Mouse (Mus musculus) bone marrow, adult 2 months (tissue): ENCODE data around the gene Gpr146. TPM values are rescaled to one million over a fixed set of nuclear protein-coding genes. Genes with fewer than 3 reads are reported as not detected.
A peak's percentile ranks its signal among the peaks of the same experiment; 100 is the strongest.

Experiments
- H3K27ac ChIP-seq: fragments of 200-500 bp; 2 replicates; pipeline ENCODE4 v1.5.1; 2012; ENCODE audit warnings: low read depth, mild to moderate bottlenecking, control low read depth, inconsistent platforms, low read length; ENCODE audit not compliant: control insufficient read depth, poor library complexity, insufficient read depth
- H3K4me1 ChIP-seq: fragments of 200-500 bp; 2 replicates; pipeline ENCODE4 v1.6.1; 2011; ENCODE audit warnings: low read length; ENCODE audit not compliant: control insufficient read depth, insufficient read depth
- H3K4me3 ChIP-seq: fragments of 200-500 bp; replicated peaks from 2 replicates; pipeline ENCODE3; 2011; ENCODE audit warnings: mild to moderate bottlenecking, low read depth, low read length, control low read depth; ENCODE audit not compliant: control insufficient read depth
- CTCF ChIP-seq: fragments of 200-500 bp; IDR thresholded peaks from 2 replicates; pipeline ENCODE4 v1.5.1; 2011; ENCODE audit warnings: low read length, control low read depth; ENCODE audit not compliant: control insufficient read depth, insufficient read depth
- POLR2A ChIP-seq: fragments of 200-500 bp; IDR thresholded peaks from 2 replicates; pipeline ENCODE4 v1.6.1; 2011; ENCODE audit warnings: low read depth, mild to moderate bottlenecking, control low read depth, low read length, borderline replicate concordance; ENCODE audit not compliant: control insufficient read depth
- WGBS: fragments of 180-500 bp; shearing (Covaris S2); methylation state at CpG from one replicate; pipeline ENCODE4 v1.1.7; 2018; 5-methylcytosine and 5-hydroxymethylcytosine counted together
- polyA plus RNA-seq: library from polyadenylated mRNA; stranded (reverse); fragments of >200 nt; gene quantifications from 2 replicates; pipeline ENCODE4 v1.2.4, GENCODE M21; 2011; ENCODE audit warnings: low replicate concordance; ENCODE audit not compliant: missing spikeins, insufficient read depth, insufficient read length

Gene Gpr146
- polyA plus RNA-seq, 1 experiment, result 20.1 TPM

- TF ChIP-seq CTCF (no peak), POLR2A (no peak)
Measured at GRCm38 (mm10) chr5:139337826-139338370, 39.6 kb upstream of the Gpr146 start.

GRCm38 (mm10) chr5:139338403-139338802 lies 39.1 kb upstream of the Gpr146 start:
- Histone ChIP-seq H3K4me3 (no peak overlapping the region), H3K4me1 (no peaks in the 10 kb centered on the region), H3K27ac (no peak overlapping the region)
- TF ChIP-seq CTCF, result no peak
- TF ChIP-seq POLR2A, result no peak
- WGBS, result 72% methylated on average over 3 of the region's 3 CpGs

More at GRCm38 (mm10) chr5:139337826-139338370, 39.6 kb upstream of the Gpr146 start:
- 75% methylated on average over 13 of the region's 13 CpGs for WGBS
- Histone ChIP-seq H3K4me1 (no peaks in the 10 kb centered on the region), H3K27ac (no peak overlapping the region), H3K4me3 (no peak overlapping the region)

GRCm38 (mm10) chr5:139338891-139339290 lies 38.6 kb upstream of the Gpr146 start:
- 87% methylated on average over 11 of the region's 11 CpGs for WGBS
- Histone ChIP-seq H3K4me3 (no peak overlapping the region), H3K27ac (no peak overlapping the region), H3K4me1 (no peaks in the 10 kb centered on the region; the same call in 1 of the 2 replicates)
- TF ChIP-seq CTCF (no peak), POLR2A (no peak)

GRCm38 (mm10) chr5:139344021-139344686 lies 33.3 kb upstream of the Gpr146 start:
- Histone ChIP-seq H3K4me1 (no peaks in the 10 kb centered on the region; the same call in 1 of the 2 replicates), H3K4me3 (peak overlapping the region; percentile 94), H3K27ac (peak overlapping the region; percentile 64; the same call in 1 of the 2 replicates)
- 6% methylated on average over 12 of the region's 12 CpGs for WGBS
- TF ChIP-seq POLR2A (no peak), CTCF (peak; percentile 90)

- Histone ChIP-seq H3K4me1 (no peaks in the 10 kb centered on the region; the same call in 1 of the 2 replicates), H3K27ac (peak overlapping the region; percentile 64), H3K4me3 (peak overlapping the region; percentile 94)
- under 1% methylated on average over 33 of the region's 33 CpGs for WGBS
- TF ChIP-seq POLR2A, result peak; percentile 83
- TF ChIP-seq CTCF, result no peak
Measured at GRCm38 (mm10) chr5:139344687-139345363, 32.7 kb upstream of the Gpr146 start.

- no peaks in the 10 kb centered on the region; the same call in 1 of the 2 replicates for H3K4me1 ChIP-seq
- TF ChIP-seq CTCF (no peak), POLR2A (no peak)
- WGBS, result 12% methylated on average over 5 of the region's 5 CpGs
- H3K4me3 ChIP-seq, result peak overlapping the region; percentile 4
- peak overlapping the region; percentile 8; the same call in 1 of the 2 replicates for H3K27ac ChIP-seq
Measured at GRCm38 (mm10) chr5:139345364-139345714, 32.2 kb upstream of the Gpr146 start.

GRCm38 (mm10) chr5:139347225-139347624 lies 30.3 kb upstream of the Gpr146 start:
- Histone ChIP-seq H3K4me3 (no peak overlapping the region), H3K4me1 (no peaks in the 10 kb centered on the region; the same call in 1 of the 2 replicates), H3K27ac (no peak overlapping the region)
- 73% methylated on average over 1 of the region's 1 CpGs for WGBS
- TF ChIP-seq POLR2A (no peak), CTCF (no peak)

GRCm38 (mm10) chr5:139349713-139350112 lies 27.8 kb upstream of the Gpr146 start:
- H3K4me1 ChIP-seq, result no peaks in the 10 kb centered on the region

More at GRCm38 (mm10) chr5:139349713-139350112, 27.8 kb upstream of the Gpr146 start:
- TF ChIP-seq CTCF (no peak), POLR2A (no peak)
- Histone ChIP-seq H3K27ac (no peak overlapping the region), H3K4me3 (no peak overlapping the region)
- WGBS, result 78% methylated on average over 6 of the region's 6 CpGs
